Mouse (Mus musculus): Measurements from ENCODE around the gene Abca7. TPM values are rescaled to one million over a fixed set of nuclear protein-coding genes. Genes with fewer than 3 reads are reported as not detected.
A peak's percentile ranks its signal among the peaks of the same experiment; 100 is the strongest.
"Not testable (repeated sequence)": the region's sequence is repeated elsewhere in the genome, so short reads cannot be mapped to it uniquely, and the experiment has no call there.

The Abca7 gene
- polyA plus RNA-seq, 1 experiment from 2014 or later: 2.2 TPM

DNA sequence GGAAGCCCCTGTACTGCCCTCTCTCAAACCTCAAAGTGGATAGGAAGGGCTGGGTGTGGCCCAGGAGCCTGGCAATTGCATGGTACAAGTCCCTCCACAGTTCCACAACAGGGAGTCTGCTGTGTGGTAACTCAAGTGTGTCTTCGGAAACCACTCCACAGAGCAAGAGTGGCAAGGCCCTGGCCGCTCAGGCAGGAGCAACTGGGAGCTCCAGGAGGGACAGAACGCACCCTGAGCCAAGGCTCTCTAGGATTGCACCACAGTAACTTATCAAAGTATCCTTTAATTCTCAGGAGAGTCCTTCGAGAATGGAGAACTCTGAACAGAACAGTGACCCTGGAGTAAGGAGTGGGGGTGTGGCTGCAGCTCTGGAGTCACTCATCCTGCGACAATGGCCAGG, 39.4 kb downstream of the Abca7 start:
- no peak for ATAC-seq (ENCODE audit: insufficient number of reproducible peaks, insufficient read depth, low FRiP score, low TSS enrichment, low read depth)
- Histone ChIP-seq H3K9me3 (no peaks in the 10 kb centered on the region), H3K4me2 (no peak overlapping the region), H3K27ac (peak overlapping the region; percentile 12; the same call in 1 of the 2 replicates), H3K27me3 (no peaks in the 10 kb centered on the region), H3K4me3 (no peak overlapping the region), H3K4me1 (peaks cover 32% of the 10 kb centered on the region), H3K9ac (no peak overlapping the region; the same call in 1 of the 2 replicates), H3K36me3 (peaks cover 42% of the 10 kb centered on the region)
- 92% methylated on average over 5 of the region's 5 CpGs for WGBS

DNA sequence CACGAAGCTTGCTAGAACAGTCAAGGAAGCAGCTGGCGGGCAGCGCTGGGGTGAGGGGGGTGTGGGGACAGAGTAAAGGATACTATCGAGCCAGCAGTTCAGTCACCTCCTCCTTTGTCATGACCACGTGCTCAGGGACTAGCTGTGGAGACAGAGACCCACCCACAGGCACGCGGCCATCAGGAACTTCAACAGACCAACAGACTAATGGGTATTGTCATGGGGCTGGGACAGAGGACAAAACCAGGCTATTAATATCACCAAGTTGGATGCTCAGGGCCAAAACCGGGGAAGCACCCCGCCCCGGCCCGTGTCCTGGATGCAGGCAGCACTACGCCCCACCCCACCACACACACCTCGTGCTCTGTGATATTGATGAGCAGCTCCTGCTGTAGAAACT, 40.5 kb downstream of the Abca7 start:
- H3K4me1 ChIP-seq: peaks cover 32% of the 10 kb centered on the region
- H3K4me2 ChIP-seq: no peak overlapping the region
- H3K36me3 ChIP-seq: peaks cover 42% of the 10 kb centered on the region
- no peaks in the 10 kb centered on the region for H3K27me3 ChIP-seq
- no peak overlapping the region for H3K4me3 ChIP-seq
- WGBS: 95% methylated on average over 13 of the region's 13 CpGs
- ATAC-seq (ENCODE audit: insufficient number of reproducible peaks, insufficient read depth, low FRiP score, low TSS enrichment, low read depth): no peak
- no peaks in the 10 kb centered on the region for H3K9me3 ChIP-seq
- no peak overlapping the region for H3K9ac ChIP-seq
- H3K27ac ChIP-seq: no peak overlapping the region

- H3K4me3 ChIP-seq: peak within 1 kb of the TSS; percentile 88
- peaks cover 39% of the 10 kb centered on the region for H3K36me3 ChIP-seq
- H3K9me3 ChIP-seq: no peaks in the 10 kb centered on the region
- ATAC-seq (ENCODE audit: insufficient number of reproducible peaks, insufficient read depth, low FRiP score, low TSS enrichment, low read depth): peak; percentile 96
- H3K4me2 ChIP-seq: peak within 1 kb of the TSS; percentile 82
- peaks cover 15% of the 10 kb centered on the region for H3K4me1 ChIP-seq
- WGBS: under 1% methylated on average over 40 of the region's 40 CpGs
- peak within 1 kb of the TSS; percentile 39 for H3K27ac ChIP-seq
- no peaks in the 10 kb centered on the region for H3K27me3 ChIP-seq
- H3K9ac ChIP-seq: peak within 1 kb of the TSS; percentile 91
Observed at GRCm38 (mm10) chr10:80039559-80039979, 43.3 kb downstream of the Abca7 start, which contains the start of gene Polr2e. Polr2e (minus strand) TSS chr10:80039795.

DNA sequence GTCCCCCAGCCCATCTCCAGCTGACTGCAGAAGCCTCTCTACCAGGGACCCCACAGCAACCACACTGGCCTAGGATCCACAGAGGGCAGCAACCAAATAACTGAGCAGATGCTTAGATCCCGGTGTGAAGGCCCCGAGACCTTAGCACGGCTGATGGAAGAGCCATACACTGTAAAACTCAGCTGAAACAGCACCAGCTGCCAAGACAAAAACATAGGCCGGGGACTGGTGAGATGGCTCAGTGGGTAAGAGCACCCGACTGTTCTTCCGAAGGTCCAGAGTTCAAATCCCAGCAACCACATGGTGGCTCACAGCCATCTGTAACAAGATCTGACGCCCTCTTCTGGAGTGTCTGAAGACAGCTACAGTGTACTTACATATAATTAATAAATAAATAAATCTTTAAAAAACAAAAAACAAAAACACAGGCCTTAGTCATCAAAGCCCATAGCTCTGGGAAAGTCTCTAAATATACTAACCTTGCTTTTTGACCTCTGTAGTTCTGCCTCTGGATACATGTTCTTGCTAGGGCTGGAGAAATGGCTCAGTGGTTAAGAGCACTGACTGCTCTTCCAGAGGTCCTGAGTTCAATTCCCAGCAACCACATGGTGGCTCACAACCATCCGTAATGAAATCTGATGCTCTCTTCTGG, 45.2 kb downstream of the Abca7 start:
- not testable (repeated sequence) for H3K4me3 ChIP-seq; H3K4me2 ChIP-seq; H3K9me3 ChIP-seq; H3K9ac ChIP-seq; H3K27me3 ChIP-seq; ATAC-seq (ENCODE audit: insufficient number of reproducible peaks, insufficient read depth, low FRiP score, low TSS enrichment, low read depth)
- Histone ChIP-seq H3K4me1 (peaks cover 15% of the 10 kb centered on the region), H3K36me3 (peaks cover 19% of the 10 kb centered on the region), H3K27ac (peak overlapping the region; percentile 33; the same call in 1 of the 2 replicates)
- WGBS: 83% methylated on average over 8 of the region's 8 CpGs

GRCm38 (mm10) chr10:80044087-80044486, 47.8 kb downstream of the Abca7 start:
- Histone ChIP-seq H3K4me1 (peaks cover 23% of the 10 kb centered on the region), H3K4me2 (no peak overlapping the region), H3K9ac (no peak overlapping the region), H3K9me3 (no peaks in the 10 kb centered on the region), H3K36me3 (no peaks in the 10 kb centered on the region), H3K27ac (peak overlapping the region; percentile 40; the same call in 1 of the 2 replicates), H3K4me3 (no peak overlapping the region), H3K27me3 (no peaks in the 10 kb centered on the region)
- WGBS: 18% methylated on average over 4 of the region's 4 CpGs
- no peak for ATAC-seq (ENCODE audit: insufficient number of reproducible peaks, insufficient read depth, low FRiP score, low TSS enrichment, low read depth)

DNA sequence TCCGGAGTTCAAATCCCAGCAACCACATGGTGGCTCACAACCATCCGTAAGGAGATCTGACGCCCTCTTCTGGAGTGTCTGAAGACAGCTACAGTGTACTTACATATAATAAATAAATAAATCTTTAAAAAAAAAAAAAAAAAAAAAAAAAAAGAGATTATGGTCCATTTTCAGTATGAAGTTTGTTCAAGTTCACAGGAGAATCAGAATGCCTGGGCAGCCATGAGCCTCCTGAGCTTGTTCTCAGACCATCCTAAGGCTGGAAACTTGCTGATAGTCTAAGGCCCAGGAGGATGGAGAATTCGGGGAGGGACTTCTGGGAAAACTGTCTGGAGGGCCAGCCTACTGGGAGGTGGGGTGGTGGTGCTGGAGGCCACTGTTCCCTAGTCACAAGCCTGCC, 49.1 kb downstream of the Abca7 start:
- H3K9me3 ChIP-seq; H3K4me3 ChIP-seq; ATAC-seq (ENCODE audit: insufficient number of reproducible peaks, insufficient read depth, low FRiP score, low TSS enrichment, low read depth); H3K4me2 ChIP-seq; H3K27me3 ChIP-seq; H3K9ac ChIP-seq; H3K36me3 ChIP-seq; H3K27ac ChIP-seq: not testable (repeated sequence)
- WGBS: 72% methylated on average over 4 of the region's 4 CpGs
- H3K4me1 ChIP-seq: peaks cover 19% of the 10 kb centered on the region

GRCm38 (mm10) chr10:80045766-80046165, 49.5 kb downstream of the Abca7 start:
- no peak overlapping the region for H3K27ac ChIP-seq
- no peaks in the 10 kb centered on the region for H3K36me3 ChIP-seq
- WGBS: 80% methylated on average over 5 of the region's 5 CpGs
- no peak for ATAC-seq (ENCODE audit: insufficient number of reproducible peaks, insufficient read depth, low FRiP score, low TSS enrichment, low read depth)
- no peak overlapping the region for H3K4me2 ChIP-seq
- no peaks in the 10 kb centered on the region for H3K9me3 ChIP-seq
- no peaks in the 10 kb centered on the region for H3K27me3 ChIP-seq
- H3K9ac ChIP-seq: no peak overlapping the region
- peaks cover 22% of the 10 kb centered on the region for H3K4me1 ChIP-seq
- H3K4me3 ChIP-seq: no peak overlapping the region

DNA sequence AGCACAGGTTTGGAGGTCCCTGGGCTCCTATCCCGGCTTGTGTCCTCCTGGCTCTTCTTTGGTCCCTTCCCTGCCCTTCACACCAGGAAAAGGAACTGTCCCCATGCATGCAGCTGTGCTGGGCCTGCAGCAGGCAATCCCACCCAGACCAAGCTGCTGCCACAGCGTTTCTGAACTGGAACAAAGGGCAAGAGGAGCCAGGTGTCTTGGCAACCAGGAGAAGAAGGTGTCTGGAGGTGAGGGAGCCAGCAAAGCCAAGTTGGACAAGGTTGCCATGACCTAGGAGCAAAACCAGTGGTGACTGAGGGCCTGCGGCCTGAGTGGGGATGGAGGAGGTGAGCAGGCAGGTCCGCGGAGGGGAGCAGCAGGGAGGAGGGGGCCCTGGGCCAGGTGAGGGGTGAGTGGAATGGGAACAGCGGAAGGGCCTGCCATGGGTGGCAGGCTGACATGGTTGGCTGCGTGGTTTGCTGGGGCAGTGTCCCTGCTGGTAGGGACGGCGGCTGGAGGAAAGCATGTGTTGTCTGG, 50.8 kb downstream of the Abca7 start, which contains the start of gene Gpx4:
Gpx4 (plus strand) TSS at position 126 of the 525 bp plus-strand sequence.
- Histone ChIP-seq H3K4me3 (no peak within 1 kb of the TSS), H3K4me2 (no peak within 1 kb of the TSS), H3K9me3 (no peaks in the 10 kb centered on the region), H3K9ac (peak within 1 kb of the TSS; percentile 36; the same call in 1 of the 2 replicates), H3K4me1 (peaks cover 28% of the 10 kb centered on the region), H3K36me3 (no peaks in the 10 kb centered on the region), H3K27me3 (no peaks in the 10 kb centered on the region), H3K27ac (peak within 1 kb of the TSS; percentile 78)
- ATAC-seq (ENCODE audit: insufficient number of reproducible peaks, insufficient read depth, low FRiP score, low TSS enrichment, low read depth): no peak
- 56% methylated on average over 9 of the region's 9 CpGs for WGBS

DNA sequence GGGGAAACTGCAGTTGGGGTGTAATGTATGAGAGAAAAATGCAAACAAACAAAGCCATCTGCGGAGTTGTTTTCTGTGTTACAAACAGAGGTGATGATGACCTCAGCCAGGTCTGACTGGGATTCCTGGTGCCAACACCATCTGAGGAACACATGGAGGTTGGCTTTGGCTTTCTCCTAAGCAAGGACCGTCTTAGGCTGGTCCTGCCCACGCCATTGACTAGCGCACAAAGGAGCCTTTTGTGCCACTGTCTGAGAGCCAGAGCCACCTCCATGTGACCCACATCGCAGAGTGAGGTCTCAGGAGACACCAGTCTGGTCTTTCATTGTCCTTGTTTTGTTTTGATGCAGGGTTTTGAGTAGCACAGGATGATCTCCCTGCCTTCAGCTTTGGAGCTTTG, 52.1 kb downstream of the Abca7 start:
- Histone ChIP-seq H3K9me3 (no peaks in the 10 kb centered on the region), H3K4me3 (no peak overlapping the region), H3K4me1 (peaks cover 36% of the 10 kb centered on the region), H3K9ac (no peak overlapping the region), H3K36me3 (no peaks in the 10 kb centered on the region), H3K27ac (peak overlapping the region; percentile 78), H3K4me2 (no peak overlapping the region), H3K27me3 (no peaks in the 10 kb centered on the region)
- WGBS: 23% methylated on average over 5 of the region's 5 CpGs
- ATAC-seq (ENCODE audit: insufficient number of reproducible peaks, insufficient read depth, low FRiP score, low TSS enrichment, low read depth): no peak

- 50% methylated on average over 3 of the region's 3 CpGs for whole genome bisulfite sequencing
Observed at GRCm38 (mm10) chr10:80048834-80049233, 52.5 kb downstream of the Abca7 start.

DNA sequence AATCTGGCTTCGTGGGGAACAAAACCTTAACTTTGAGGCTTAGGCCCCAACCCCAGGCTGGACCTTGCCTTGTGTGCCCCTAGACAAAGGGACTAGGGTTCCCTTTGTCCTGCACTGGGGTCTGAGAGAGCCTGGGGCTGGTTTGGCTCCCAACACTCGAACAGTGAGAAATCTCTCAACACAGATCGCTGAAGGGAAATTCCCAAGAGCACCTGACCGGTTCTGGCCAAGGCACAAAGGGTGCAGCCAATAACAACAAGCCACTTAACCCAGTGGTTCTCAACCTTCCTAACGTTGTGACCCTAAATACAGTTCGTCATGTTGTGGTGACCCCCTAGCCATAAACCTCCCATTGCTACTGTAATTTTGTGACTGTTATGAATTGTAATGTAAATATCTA, 54.0 kb downstream of the Abca7 start:
- Histone ChIP-seq H3K4me3 (no peak overlapping the region), H3K27me3 (no peaks in the 10 kb centered on the region), H3K27ac (0 out of 2 replicates have a peak overlapping the region, but pooled peaks have one; percentile 28), H3K4me1 (peaks cover 45% of the 10 kb centered on the region), H3K9me3 (no peaks in the 10 kb centered on the region), H3K9ac (no peak overlapping the region), H3K4me2 (no peak overlapping the region), H3K36me3 (peaks cover under 1% of the 10 kb centered on the region; the same call in 1 of the 2 replicates)
- 29% methylated on average over 6 of the region's 6 CpGs for WGBS
- ATAC-seq (ENCODE audit: insufficient number of reproducible peaks, insufficient read depth, low FRiP score, low TSS enrichment, low read depth): no peak

More at GRCm38 (mm10) chr10:80048834-80049233, 52.5 kb downstream of the Abca7 start:
- Histone ChIP-seq H3K27ac (peak overlapping the region; percentile 78), H3K36me3 (no peaks in the 10 kb centered on the region), H3K4me2 (no peak overlapping the region), H3K9ac (no peak overlapping the region), H3K4me3 (no peak overlapping the region), H3K4me1 (peaks cover 36% of the 10 kb centered on the region), H3K27me3 (no peaks in the 10 kb centered on the region), H3K9me3 (no peaks in the 10 kb centered on the region)
- ATAC-seq (ENCODE audit: insufficient number of reproducible peaks, insufficient read depth, low FRiP score, low TSS enrichment, low read depth): no peak
